Mouse (Mus musculus): ENCODE data around the gene Nck1. TPM values are rescaled to one million over a fixed set of nuclear protein-coding genes. Genes with fewer than 3 reads are reported as not detected.

Nck1 gene
- polyA plus RNA-seq, 1 experiment from 2014 or later: 71.3 TPM

DNA sequence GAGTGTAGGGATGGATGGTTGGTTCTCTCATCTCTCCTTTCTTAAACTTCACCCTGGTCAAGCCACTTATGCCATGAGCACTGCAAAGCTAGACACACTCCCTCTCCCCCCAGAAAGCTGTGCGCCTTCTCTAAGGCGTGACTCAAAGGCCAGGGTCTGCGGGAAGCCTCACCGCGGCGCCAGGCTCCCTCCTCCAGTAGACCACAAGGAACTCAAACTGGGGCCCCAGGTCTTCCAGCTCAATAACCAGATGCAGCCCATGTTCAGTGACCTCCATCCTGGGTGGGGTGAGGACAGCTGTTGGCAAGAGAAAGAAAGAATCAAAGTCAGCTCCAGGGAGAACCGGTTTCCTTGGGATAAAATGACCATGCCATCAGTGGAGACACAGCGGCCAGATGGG, 77.8 kb downstream of the Nck1 start:
- WGBS: 94% methylated on average over 8 of the region's 8 CpGs
- Histone ChIP-seq H3K4me3 (replicated peaks; ENCODE audit: low read length) (no peak overlapping the region), H3K9me3 (replicated peaks; ENCODE audit: control insufficient read depth, low read length) (no peaks in the 10 kb centered on the region), H3K27ac (ENCODE audit: low read length) (no peak overlapping the region), H3K9ac (ENCODE audit: low read length) (no peak overlapping the region), H3K36me3 (ENCODE audit: control insufficient read depth, insufficient read depth, low read length) (no peaks in the 10 kb centered on the region), H3K4me1 (ENCODE audit: control insufficient read depth, insufficient read depth, low read length) (peaks cover 7% of the 10 kb centered on the region; the same call in 1 of the 2 replicates), H3K4me2 (ENCODE audit: low read depth, low read length) (no peak overlapping the region), H3K27me3 (ENCODE audit: control insufficient read depth, insufficient read depth, low read length) (no peaks in the 10 kb centered on the region)
- ATAC-seq (ENCODE audit: insufficient read depth, low FRiP score): no peak

DNA sequence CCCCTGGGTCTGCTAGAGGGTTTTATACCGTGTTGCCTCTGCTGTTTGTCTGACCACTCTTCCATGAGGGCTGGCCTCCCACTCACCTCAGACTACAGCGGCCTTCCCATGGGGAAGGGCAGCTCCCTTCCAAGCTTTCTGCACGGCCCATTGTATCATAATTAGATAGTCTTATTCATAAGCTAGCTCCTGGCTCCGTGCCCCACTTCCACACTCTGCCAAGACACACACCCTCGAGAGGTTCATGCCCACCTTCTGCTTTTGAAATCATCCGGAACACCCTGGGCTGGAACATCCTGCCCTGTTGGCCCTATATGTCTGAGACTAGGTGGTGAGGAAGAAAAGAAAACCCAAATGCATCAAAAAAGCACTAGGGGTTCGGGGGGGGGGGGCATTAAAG, 78.3 kb downstream of the Nck1 start:
- Histone ChIP-seq H3K9ac (ENCODE audit: low read length) (no peak overlapping the region), H3K9me3 (replicated peaks; ENCODE audit: control insufficient read depth, low read length) (no peaks in the 10 kb centered on the region), H3K27ac (ENCODE audit: low read length) (peak overlapping the region; percentile 2; the same call in 1 of the 2 replicates), H3K4me2 (ENCODE audit: low read depth, low read length) (no peak overlapping the region), H3K4me3 (replicated peaks; ENCODE audit: low read length) (no peak overlapping the region), H3K27me3 (ENCODE audit: control insufficient read depth, insufficient read depth, low read length) (no peaks in the 10 kb centered on the region), H3K4me1 (ENCODE audit: control insufficient read depth, insufficient read depth, low read length) (peaks cover 7% of the 10 kb centered on the region; the same call in 1 of the 2 replicates), H3K36me3 (ENCODE audit: control insufficient read depth, insufficient read depth, low read length) (no peaks in the 10 kb centered on the region)
- peak; percentile 18; the same call in 1 of the 2 replicates for ATAC-seq (ENCODE audit: insufficient read depth, low FRiP score)
- 66% methylated on average over 7 of the region's 7 CpGs for WGBS

DNA sequence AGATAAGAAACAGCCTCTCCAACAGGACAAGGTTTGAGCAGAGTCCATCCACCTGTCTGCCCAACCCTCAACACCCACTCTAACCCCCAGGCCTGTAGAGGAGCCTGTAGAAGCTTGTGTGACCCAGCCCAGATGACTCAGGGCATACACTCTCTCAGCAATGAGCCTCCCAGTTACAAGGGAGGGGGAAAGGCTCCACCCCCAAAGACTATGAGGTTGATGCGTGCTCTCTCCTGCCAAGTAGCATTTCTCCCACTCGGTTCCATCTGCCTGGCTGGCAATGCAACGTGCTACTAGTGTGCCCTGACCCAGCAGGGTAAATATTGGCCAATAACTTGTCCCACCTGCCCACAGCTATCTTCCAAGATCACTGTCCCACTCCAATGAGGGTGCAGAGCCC, 79.2 kb downstream of the Nck1 start:
- Histone ChIP-seq H3K27me3 (ENCODE audit: control insufficient read depth, insufficient read depth, low read length) (no peaks in the 10 kb centered on the region), H3K4me2 (ENCODE audit: low read depth, low read length) (no peak overlapping the region), H3K9ac (ENCODE audit: low read length) (no peak overlapping the region), H3K36me3 (ENCODE audit: control insufficient read depth, insufficient read depth, low read length) (no peaks in the 10 kb centered on the region), H3K4me3 (replicated peaks; ENCODE audit: low read length) (no peak overlapping the region), H3K9me3 (replicated peaks; ENCODE audit: control insufficient read depth, low read length) (no peaks in the 10 kb centered on the region), H3K27ac (ENCODE audit: low read length) (peak overlapping the region; percentile 17; the same call in 1 of the 2 replicates), H3K4me1 (ENCODE audit: control insufficient read depth, insufficient read depth, low read length) (peaks cover 7% of the 10 kb centered on the region; the same call in 1 of the 2 replicates)
- 51% methylated on average over 3 of the region's 3 CpGs for WGBS
- peak; percentile 73 for ATAC-seq (ENCODE audit: insufficient read depth, low FRiP score)

DNA sequence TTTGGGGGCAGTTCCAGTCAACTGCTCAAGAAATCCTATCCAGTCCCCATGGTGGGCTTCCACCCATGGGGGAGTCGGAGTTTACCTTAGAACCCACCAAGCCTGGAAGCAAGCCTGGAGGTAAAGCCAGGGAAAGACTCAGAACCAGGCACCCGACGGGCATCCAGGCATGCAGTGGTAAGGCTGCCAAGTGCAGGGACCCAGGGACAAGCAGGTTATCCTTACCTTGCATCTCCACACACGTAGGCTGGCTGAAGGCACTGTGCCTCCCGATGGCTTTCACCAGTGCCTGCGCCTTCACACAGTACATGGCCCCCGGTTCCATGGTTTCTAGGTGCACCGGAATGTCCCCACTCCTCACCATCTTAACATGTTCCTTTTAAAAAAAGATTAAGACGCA, 79.9 kb downstream of the Nck1 start:
- ATAC-seq (ENCODE audit: insufficient read depth, low FRiP score): no peak
- no peaks in the 10 kb centered on the region for H3K9me3 ChIP-seq (replicated peaks; ENCODE audit: control insufficient read depth, low read length)
- peaks cover 6% of the 10 kb centered on the region; the same call in 1 of the 2 replicates for H3K4me1 ChIP-seq (ENCODE audit: control insufficient read depth, insufficient read depth, low read length)
- H3K27ac ChIP-seq (ENCODE audit: low read length): no peak overlapping the region
- H3K27me3 ChIP-seq (ENCODE audit: control insufficient read depth, insufficient read depth, low read length): no peaks in the 10 kb centered on the region
- H3K36me3 ChIP-seq (ENCODE audit: control insufficient read depth, insufficient read depth, low read length): no peaks in the 10 kb centered on the region
- no peak overlapping the region for H3K4me2 ChIP-seq (ENCODE audit: low read depth, low read length)
- no peak overlapping the region for H3K9ac ChIP-seq (ENCODE audit: low read length)
- 90% methylated on average over 9 of the region's 9 CpGs for WGBS
- no peak overlapping the region for H3K4me3 ChIP-seq (replicated peaks; ENCODE audit: low read length)

GRCm38 (mm10) chr9:100465380-100465779, 80.6 kb downstream of the Nck1 start:
- Histone ChIP-seq H3K36me3 (ENCODE audit: control insufficient read depth, insufficient read depth, low read length) (no peaks in the 10 kb centered on the region), H3K9ac (ENCODE audit: low read length) (no peak overlapping the region), H3K4me1 (ENCODE audit: control insufficient read depth, insufficient read depth, low read length) (peaks cover 3% of the 10 kb centered on the region; the same call in 1 of the 2 replicates), H3K27me3 (ENCODE audit: control insufficient read depth, insufficient read depth, low read length) (no peaks in the 10 kb centered on the region), H3K27ac (ENCODE audit: low read length) (no peak overlapping the region), H3K9me3 (replicated peaks; ENCODE audit: control insufficient read depth, low read length) (no peaks in the 10 kb centered on the region), H3K4me3 (replicated peaks; ENCODE audit: low read length) (no peak overlapping the region), H3K4me2 (ENCODE audit: low read depth, low read length) (no peak overlapping the region)
- no peak for ATAC-seq (ENCODE audit: insufficient read depth, low FRiP score)
- 91% methylated on average over 5 of the region's 5 CpGs for WGBS

- no peaks in the 10 kb centered on the region for H3K36me3 ChIP-seq (ENCODE audit: control insufficient read depth, insufficient read depth, low read length)
- no peak overlapping the region for H3K4me2 ChIP-seq (ENCODE audit: low read depth, low read length)
- H3K27me3 ChIP-seq (ENCODE audit: control insufficient read depth, insufficient read depth, low read length): no peaks in the 10 kb centered on the region
- H3K4me1 ChIP-seq (ENCODE audit: control insufficient read depth, insufficient read depth, low read length): peaks cover 3% of the 10 kb centered on the region; the same call in 1 of the 2 replicates
- no peak for ATAC-seq (ENCODE audit: insufficient read depth, low FRiP score)
- H3K4me3 ChIP-seq (replicated peaks; ENCODE audit: low read length): no peak overlapping the region
- H3K9me3 ChIP-seq (replicated peaks; ENCODE audit: control insufficient read depth, low read length): no peaks in the 10 kb centered on the region
- H3K27ac ChIP-seq (ENCODE audit: low read length): no peak overlapping the region
- no peak overlapping the region for H3K9ac ChIP-seq (ENCODE audit: low read length)
- 69% methylated on average over 2 of the region's 2 CpGs for WGBS
Observed at GRCm38 (mm10) chr9:100463771-100464170, 82.2 kb downstream of the Nck1 start.

DNA sequence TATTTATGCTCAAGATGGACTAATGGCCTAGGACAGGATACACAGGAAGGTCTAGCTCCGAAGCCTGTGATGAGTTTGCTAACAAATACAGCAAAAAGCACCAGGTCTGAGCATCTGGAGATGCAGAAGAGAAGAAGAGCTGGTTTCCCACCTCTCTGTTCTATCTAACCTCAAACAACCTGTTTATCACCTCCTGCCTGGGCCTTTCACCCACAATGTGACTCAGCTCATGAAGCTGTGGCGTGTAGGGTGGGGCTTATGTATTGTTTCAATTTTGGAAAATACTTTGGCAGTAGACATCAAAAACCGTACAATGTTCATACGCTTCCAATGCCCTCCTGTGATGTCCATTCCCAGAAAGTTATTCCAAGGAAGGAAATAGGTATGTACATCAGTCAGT, 83.8 kb downstream of the Nck1 start:
- H3K4me1 ChIP-seq (ENCODE audit: control insufficient read depth, insufficient read depth, low read length): peaks cover 3% of the 10 kb centered on the region; the same call in 1 of the 2 replicates
- H3K27ac ChIP-seq (ENCODE audit: low read length): no peak overlapping the region
- ATAC-seq (ENCODE audit: insufficient read depth, low FRiP score): no peak
- no peak overlapping the region for H3K9ac ChIP-seq (ENCODE audit: low read length)
- 86% methylated on average over 4 of the region's 4 CpGs for WGBS
- H3K36me3 ChIP-seq (ENCODE audit: control insufficient read depth, insufficient read depth, low read length): no peaks in the 10 kb centered on the region
- H3K4me2 ChIP-seq (ENCODE audit: low read depth, low read length): no peak overlapping the region
- H3K9me3 ChIP-seq (replicated peaks; ENCODE audit: control insufficient read depth, low read length): no peaks in the 10 kb centered on the region
- H3K27me3 ChIP-seq (ENCODE audit: control insufficient read depth, insufficient read depth, low read length): no peaks in the 10 kb centered on the region
- H3K4me3 ChIP-seq (replicated peaks; ENCODE audit: low read length): no peak overlapping the region

DNA sequence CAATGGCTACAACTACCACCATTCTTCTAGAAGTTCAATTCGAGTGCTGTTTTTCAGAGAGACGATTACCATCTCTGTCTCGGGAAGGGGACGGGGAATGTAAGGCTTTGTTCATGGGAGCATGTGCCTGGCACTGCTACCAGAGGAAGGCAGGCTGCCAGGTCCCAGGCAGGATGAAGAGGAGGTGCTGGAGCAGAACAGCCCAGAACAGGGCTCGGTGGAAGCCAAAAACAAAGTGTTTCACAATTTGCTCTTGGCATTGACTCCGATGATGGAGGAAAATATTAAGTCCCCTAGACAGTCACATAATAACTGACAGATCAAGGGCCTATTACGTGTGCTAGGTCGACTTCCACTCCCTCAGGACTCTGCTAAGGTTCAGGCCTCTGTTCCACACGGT, 84.3 kb downstream of the Nck1 start:
- no peak overlapping the region for H3K4me3 ChIP-seq (replicated peaks; ENCODE audit: low read length)
- no peak overlapping the region for H3K27ac ChIP-seq (ENCODE audit: low read length)
- ATAC-seq (ENCODE audit: insufficient read depth, low FRiP score): no peak
- H3K27me3 ChIP-seq (ENCODE audit: control insufficient read depth, insufficient read depth, low read length): no peaks in the 10 kb centered on the region
- no peaks in the 10 kb centered on the region for H3K36me3 ChIP-seq (ENCODE audit: control insufficient read depth, insufficient read depth, low read length)
- H3K9me3 ChIP-seq (replicated peaks; ENCODE audit: control insufficient read depth, low read length): no peaks in the 10 kb centered on the region
- H3K4me2 ChIP-seq (ENCODE audit: low read depth, low read length): no peak overlapping the region
- no peaks in the 10 kb centered on the region for H3K4me1 ChIP-seq (ENCODE audit: control insufficient read depth, insufficient read depth, low read length)
- WGBS: 78% methylated on average over 9 of the region's 9 CpGs
- H3K9ac ChIP-seq (ENCODE audit: low read length): no peak overlapping the region

- H3K27ac ChIP-seq (ENCODE audit: low read length): no peak overlapping the region
- WGBS: 93% methylated on average over 9 of the region's 9 CpGs
- no peaks in the 10 kb centered on the region for H3K27me3 ChIP-seq (ENCODE audit: control insufficient read depth, insufficient read depth, low read length)
- H3K4me3 ChIP-seq (replicated peaks; ENCODE audit: low read length): no peak overlapping the region
- no peaks in the 10 kb centered on the region for H3K9me3 ChIP-seq (replicated peaks; ENCODE audit: control insufficient read depth, low read length)
- no peaks in the 10 kb centered on the region for H3K36me3 ChIP-seq (ENCODE audit: control insufficient read depth, insufficient read depth, low read length)
- no peak for ATAC-seq (ENCODE audit: insufficient read depth, low FRiP score)
- no peak overlapping the region for H3K4me2 ChIP-seq (ENCODE audit: low read depth, low read length)
- no peaks in the 10 kb centered on the region for H3K4me1 ChIP-seq (ENCODE audit: control insufficient read depth, insufficient read depth, low read length)
- no peak overlapping the region for H3K9ac ChIP-seq (ENCODE audit: low read length)
Observed at GRCm38 (mm10) chr9:100460203-100460602, 85.7 kb downstream of the Nck1 start.
